ENCODE assay signal across 8 mouse cellular contexts in the genomic region with DNA sequence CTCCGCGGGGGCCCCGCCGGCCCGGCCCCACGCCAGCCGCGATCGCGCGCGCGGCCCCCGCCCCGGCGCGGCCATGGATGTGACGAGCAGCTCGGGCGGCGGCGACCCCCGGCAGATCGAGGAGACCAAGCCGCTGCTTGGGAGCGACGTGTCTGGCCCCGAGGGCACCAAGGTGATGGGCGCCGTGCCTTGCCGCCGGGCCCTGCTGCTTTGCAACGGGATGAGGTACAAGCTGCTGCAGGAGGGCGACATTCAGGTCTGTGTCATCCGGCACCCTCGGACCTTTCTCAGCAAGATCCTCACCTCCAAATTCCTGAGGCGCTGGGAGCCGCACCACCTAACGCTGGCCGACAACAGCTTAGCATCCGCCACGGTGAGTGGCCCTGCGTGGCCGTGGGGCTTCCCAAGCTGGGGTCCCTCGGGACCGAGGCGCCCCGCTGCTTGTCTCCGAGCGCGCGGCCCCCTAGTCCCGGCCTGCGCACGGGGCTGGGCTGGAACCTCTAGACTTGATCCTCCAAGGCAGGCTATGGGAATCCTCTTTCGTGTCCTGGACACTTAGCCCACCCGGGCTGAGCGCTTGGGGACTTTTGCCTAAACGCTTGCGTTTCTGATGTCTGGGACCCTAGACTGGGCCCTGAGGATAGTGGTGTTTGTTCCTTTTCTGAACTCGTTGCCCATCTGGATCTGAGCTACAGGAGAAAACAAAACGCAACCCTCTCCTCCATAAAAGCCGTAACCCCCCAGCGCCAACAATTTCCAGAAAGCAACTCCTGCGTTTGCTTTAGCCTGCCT. TPM values are rescaled to one million over a fixed set of nuclear protein-coding genes. Genes with fewer than 3 reads are reported as not detected.
DNase-seq lines count a peak whose midpoint lies in the region; ATAC-seq lines count a peak whose summit lies in the region.

Gene Cmip, plus strand, starts transcription at position 36 of the 792 bp plus-strand sequence.

- H3K4me1 ChIP-seq in forebrain, embryonic 14.5 days (ENCODE audit: control insufficient read depth, insufficient read depth, low read length), result peaks cover 35% of the 10 kb centered on the region

- H3K4me2 ChIP-seq in forebrain, embryonic 14.5 days (ENCODE audit: low read length), result peak within 1 kb of the TSS; percentile 87

- under 1% methylated on average over 59 of the region's 65 CpGs for WGBS in forebrain, embryonic 14.5 days

- peak within 1 kb of the TSS; percentile 90 for H3K27ac ChIP-seq in forebrain, embryonic 14.5 days (ENCODE audit: low read depth, low read length)

- H3K9me3 ChIP-seq in forebrain, embryonic 14.5 days (replicated peaks; ENCODE audit: control insufficient read depth, low read length), result no peaks in the 10 kb centered on the region

- peak within 1 kb of the TSS; percentile 93 for H3K9ac ChIP-seq in forebrain, embryonic 14.5 days (ENCODE audit: low read length)

- H3K4me3 ChIP-seq in forebrain, embryonic 14.5 days (ENCODE audit: low read depth, low read length), result peak within 1 kb of the TSS; percentile 79

- H3K27me3 ChIP-seq in forebrain, embryonic 14.5 days (replicated peaks; ENCODE audit: control insufficient read depth, insufficient read depth, low read length), result no peaks in the 10 kb centered on the region

- H3K36me3 ChIP-seq in forebrain, embryonic 14.5 days (ENCODE audit: control insufficient read depth, insufficient read depth, low read length), result no peaks in the 10 kb centered on the region

- peak; percentile 55 for DNase-seq in ovary, postnatal 36 days (ENCODE audit: low spot score)
- DNase-seq in ovary, postnatal 10 days (ENCODE audit: low spot score), result no peak
- DNase-seq in forebrain, embryonic 14.5 days (ENCODE audit: low spot score), result peak; percentile 48
- peak; percentile 47 for DNase-seq in heart, postnatal 4 days
- peak in 1 of 2 experiments; percentile 49 for DNase-seq in layer of hippocampus, postnatal 25 days (ENCODE audit: extremely low spot score in 1 of 2, low spot score in 1 of 2)
- DNase-seq in spleen, postnatal 14 days (ENCODE audit: low spot score in 2 of 2), result peak; percentile 32 to 52

- ATAC-seq in cerebellum, adult (ENCODE audit: insufficient number of reproducible peaks, low FRiP score, low TSS enrichment), result 0 out of 2 replicates have a peak, but pooled peaks have one; percentile 24
- ATAC-seq in forebrain, embryonic 14.5 days, result peak; percentile 35
- ATAC-seq in megakaryocyte, adult 5-6 weeks (ENCODE audit: poor library complexity, severe bottlenecking), result no peak

RNA-seq across cellular contexts. Expression of gene Cmip, which starts in this region (rescaled TPM):
- polyA plus RNA-seq in forebrain, embryonic 14.5 days (2014; fragmentation: Nextera tagmentation; extraction: Ambion mirVana), result 57.4 and 69.6 TPM in 2 replicates
- total RNA-seq in heart, postnatal 4 days (2021), result 10 to 100 TPM; 32.2 to 34.5 TPM
- total RNA-seq in layer of hippocampus, postnatal 25 days (2021), result 100 to 1,000 TPM; 288 to 289 TPM
- 58.4 and 60.3 TPM in 2 replicates for total RNA-seq in megakaryocyte, adult 5-6 weeks (2015)
- total RNA-seq in megakaryocyte, adult 5-6 weeks (2017), result 22.7 and 26.5 TPM in 2 replicates

Comparison
In these comparisons a context has a peak if more than half of its experiments do, and no peak if none do; other contexts are left out.
1. RNA of gene Cmip (total RNA-seq): 288 to 289 TPM in layer of hippocampus, postnatal 25 days; 22.7 to 60.3 TPM in megakaryocyte, adult 5-6 weeks and 32.2 to 34.5 TPM in heart, postnatal 4 days; every median in the first group is over 4 times any median in the second.